Mouse (Mus musculus): ENCODE results near the gene Zbtb37. TPM values are rescaled to one million over a fixed set of nuclear protein-coding genes. Genes with fewer than 3 reads are reported as not detected.

Gene Zbtb37
- total RNA-seq (2021): 10 to 100 TPM; 18.4 to 29.5 TPM

DNA sequence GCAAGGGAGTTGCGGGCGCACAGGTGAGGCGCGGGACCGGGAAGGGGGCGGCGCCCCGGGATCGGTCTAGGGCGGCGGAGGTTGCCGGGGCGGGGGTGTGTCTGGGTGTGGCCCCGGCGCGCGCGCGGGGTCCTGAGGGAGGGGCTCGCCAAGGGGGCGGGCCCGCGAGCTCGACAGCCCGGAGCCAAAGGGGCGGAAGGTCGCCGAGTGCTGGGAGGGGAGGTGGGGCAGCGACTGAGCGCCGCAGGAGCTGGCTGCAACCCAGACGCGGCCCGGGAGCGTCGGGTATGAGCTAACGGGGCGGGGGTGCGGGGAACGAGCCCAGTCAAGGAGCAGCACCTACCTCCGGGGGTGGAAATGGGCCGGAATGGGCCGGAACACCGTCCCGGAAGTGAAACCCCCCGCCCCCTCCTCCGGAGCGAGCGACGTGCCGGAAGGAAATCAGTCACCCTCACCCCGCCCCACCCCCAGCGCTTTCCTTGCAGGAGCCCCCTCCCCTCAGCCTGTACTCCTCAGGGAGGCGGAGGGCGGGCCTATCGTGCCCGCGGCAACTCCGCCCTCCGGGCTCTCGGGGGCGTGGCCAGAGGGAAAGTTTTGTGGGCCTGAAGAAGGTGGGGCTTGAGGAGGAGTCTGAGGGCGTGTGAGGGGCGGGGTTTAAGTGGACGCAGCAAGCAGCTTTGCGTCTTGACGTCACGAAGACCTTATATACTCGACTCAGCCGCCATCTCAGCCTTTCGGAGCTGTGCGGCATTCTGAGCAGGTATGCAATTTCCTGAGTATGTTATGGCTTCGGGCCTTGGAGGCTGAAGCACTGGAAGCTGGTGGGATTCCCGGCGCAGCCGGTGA is at the start of gene Zbtb37:
Zbtb37 (minus strand) TSS at position 415 of the 846 bp plus-strand sequence.
- peak; percentile 99 for DNase-seq (ENCODE audit: extremely low spot score in 1 of 2, low spot score in 2 of 2)
- intact Hi-C loops (cut with DNase I): no loop called here

- no peak for DNase-seq (ENCODE audit: extremely low spot score in 1 of 2, low spot score in 2 of 2)
- intact Hi-C loops (cut with DNase I): no loop called here
Measured at GRCm38 (mm10) chr1:161077243-161077642, 42.6 kb upstream of the Zbtb37 start.

GRCm38 (mm10) chr1:161076238-161076637 is 41.6 kb upstream of the Zbtb37 start:
- DNase-seq (ENCODE audit: extremely low spot score in 1 of 2, low spot score in 2 of 2): no peak
- intact Hi-C loops (cut with DNase I): no loop called here

DNA sequence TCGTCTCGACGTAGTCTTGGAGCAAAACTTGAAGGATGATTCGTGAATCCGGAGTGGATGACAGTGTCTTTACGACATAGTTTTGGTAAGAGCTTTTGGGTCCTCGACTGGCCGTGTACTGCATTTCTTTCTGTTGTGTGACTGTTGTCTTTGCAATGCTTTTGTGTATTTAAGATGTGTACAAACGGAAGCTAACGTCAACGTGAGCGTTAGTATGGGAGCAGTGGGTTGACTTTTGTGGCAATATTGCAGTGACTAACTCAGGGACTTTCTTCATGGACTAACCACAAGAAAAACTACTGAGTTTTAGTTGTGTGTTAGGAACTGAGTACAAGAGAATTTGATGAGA is 36.6 kb upstream of the Zbtb37 start:
- DNase-seq (ENCODE audit: extremely low spot score in 1 of 2, low spot score in 2 of 2): no peak
- intact Hi-C loops (cut with DNase I): no loop called here

DNA sequence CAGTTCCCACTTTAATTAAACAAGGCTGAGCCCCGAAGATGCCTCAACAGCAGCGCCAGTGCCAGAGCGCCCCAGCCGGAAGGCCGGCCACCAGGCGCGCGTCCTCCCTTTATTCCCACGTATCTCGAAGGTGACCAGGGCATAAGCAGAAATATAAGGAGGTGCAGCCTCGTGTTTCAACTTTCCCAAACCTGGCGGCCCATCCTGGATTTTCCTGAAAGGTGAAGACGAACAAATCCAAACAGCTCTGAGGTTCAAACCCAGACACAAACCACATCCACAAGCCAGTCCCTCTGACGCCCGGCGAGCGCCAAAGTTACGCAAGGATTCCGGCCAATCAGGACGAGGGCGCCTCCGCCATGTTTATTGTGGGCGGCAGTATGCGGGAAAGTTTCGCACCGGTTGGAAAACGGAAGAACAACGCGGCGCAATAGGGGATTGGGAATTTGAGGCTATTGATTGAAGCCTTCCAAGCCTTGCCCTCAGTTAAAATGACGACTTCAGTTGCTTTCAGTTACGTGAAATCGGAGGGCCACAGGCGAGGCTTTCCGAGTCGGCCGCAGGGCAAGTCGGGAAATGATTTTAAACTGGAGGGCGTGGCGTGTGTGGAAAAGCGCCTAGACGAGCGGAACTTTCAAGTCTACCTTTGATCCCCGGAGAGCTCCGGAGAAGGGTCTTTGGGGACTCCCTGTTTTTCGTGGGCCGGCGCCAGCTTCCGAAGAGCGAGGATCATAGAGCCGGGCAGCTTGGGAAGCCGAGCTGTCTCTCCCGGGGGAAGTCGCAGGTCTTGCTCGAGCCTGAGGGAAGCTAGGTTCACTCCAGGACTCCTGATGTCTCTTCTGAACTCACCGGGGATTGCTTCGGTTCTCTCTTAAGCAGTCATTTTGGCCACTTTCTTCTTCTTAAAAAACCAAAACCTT is 36.0 kb upstream of the Zbtb37 start, which contains the start of the genes Dars2 and Cenpl:
Dars2 (minus strand) TSS at position 307 of the 920 bp plus-strand sequence.
Cenpl (plus strand) TSS at position 362 of the 920 bp plus-strand sequence.
- peak; percentile 96 to 98 for DNase-seq (ENCODE audit: extremely low spot score in 1 of 2, low spot score in 2 of 2)
- intact Hi-C loops (cut with DNase I): no loop called here

- intact Hi-C loops (cut with DNase I): no loop called here
- DNase-seq (ENCODE audit: extremely low spot score in 1 of 2, low spot score in 2 of 2): no peak
Measured at GRCm38 (mm10) chr1:161063351-161063750, 28.7 kb upstream of the Zbtb37 start.

- DNase-seq (ENCODE audit: extremely low spot score in 1 of 2, low spot score in 2 of 2): no peak
- intact Hi-C loops (cut with DNase I): no loop called here
Measured at GRCm38 (mm10) chr1:161057164-161057563, 22.5 kb upstream of the Zbtb37 start.

- intact Hi-C loops (cut with DNase I): no loop called here
- no peak for DNase-seq (ENCODE audit: extremely low spot score in 1 of 2, low spot score in 2 of 2)
Measured at GRCm38 (mm10) chr1:161046972-161047371, 12.3 kb upstream of the Zbtb37 start.

GRCm38 (mm10) chr1:161041261-161042020 is 6.8 kb upstream of the Zbtb37 start:
- DNase-seq (ENCODE audit: extremely low spot score in 1 of 2, low spot score in 2 of 2): no peak
- intact Hi-C loops (cut with DNase I): no loop called here

DNA sequence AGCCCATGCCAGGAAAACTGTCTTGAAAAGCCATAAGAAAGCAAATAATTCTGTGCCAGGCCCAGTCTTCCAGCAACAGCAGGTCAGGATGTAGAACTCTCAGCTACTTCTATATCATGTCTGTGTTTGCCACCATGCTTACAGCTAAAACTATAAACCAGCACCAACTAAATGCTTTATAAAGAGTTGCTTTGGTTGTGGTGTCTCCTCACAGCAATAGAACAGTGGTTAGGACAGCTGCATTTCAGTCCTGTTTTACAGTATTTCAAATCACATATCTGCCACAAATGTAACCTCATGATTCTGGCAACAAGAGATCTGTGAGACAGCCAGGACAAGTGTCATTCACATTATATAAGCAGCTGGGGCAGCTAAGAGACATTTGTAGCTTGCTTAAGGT is 6.2 kb upstream of the Zbtb37 start:
- DNase-seq (ENCODE audit: extremely low spot score in 1 of 2, low spot score in 2 of 2): no peak

GRCm38 (mm10) chr1:161040426-161040770 is 5.7 kb upstream of the Zbtb37 start:
- intact Hi-C loops (cut with DNase I): no loop called here
- DNase-seq (ENCODE audit: extremely low spot score in 1 of 2, low spot score in 2 of 2): no peak

More for the DNA sequence above, 6.2 kb upstream of the Zbtb37 start:
- intact Hi-C loops (cut with DNase I): no loop called here

DNA sequence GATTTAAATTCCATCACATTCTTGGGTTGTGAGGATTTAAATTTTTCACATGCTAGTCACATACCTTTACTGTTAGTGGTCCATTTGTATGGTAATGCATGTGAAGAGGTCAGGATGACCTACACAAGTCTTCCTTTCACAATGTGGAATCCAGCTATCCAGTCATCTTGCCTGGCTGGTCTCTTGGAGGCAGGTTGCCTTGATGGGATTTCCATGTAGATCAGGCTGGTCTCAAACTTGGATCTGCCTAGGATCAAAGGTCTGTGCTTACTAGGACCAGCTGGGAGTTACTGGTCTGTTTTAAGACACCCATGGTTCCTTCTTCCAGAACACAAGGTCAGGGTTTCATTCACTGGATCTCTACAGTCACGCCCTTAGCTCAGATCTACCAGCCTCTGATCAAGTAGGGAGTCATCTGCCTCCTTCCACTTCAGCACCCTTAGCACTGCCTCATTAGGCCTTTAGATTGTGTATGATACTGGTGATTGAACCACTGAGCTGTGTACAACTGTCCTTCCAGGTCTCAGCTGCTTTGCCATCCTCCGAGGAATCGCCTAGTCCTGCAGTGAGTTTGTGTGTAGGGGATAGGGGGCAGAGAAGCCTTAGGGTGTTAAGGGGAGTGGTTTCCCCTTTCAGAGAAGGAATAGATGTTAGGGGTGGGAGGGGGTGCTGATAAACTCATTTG is 5.2 kb upstream of the Zbtb37 start:
- intact Hi-C loops (cut with DNase I): no loop called here

DNA sequence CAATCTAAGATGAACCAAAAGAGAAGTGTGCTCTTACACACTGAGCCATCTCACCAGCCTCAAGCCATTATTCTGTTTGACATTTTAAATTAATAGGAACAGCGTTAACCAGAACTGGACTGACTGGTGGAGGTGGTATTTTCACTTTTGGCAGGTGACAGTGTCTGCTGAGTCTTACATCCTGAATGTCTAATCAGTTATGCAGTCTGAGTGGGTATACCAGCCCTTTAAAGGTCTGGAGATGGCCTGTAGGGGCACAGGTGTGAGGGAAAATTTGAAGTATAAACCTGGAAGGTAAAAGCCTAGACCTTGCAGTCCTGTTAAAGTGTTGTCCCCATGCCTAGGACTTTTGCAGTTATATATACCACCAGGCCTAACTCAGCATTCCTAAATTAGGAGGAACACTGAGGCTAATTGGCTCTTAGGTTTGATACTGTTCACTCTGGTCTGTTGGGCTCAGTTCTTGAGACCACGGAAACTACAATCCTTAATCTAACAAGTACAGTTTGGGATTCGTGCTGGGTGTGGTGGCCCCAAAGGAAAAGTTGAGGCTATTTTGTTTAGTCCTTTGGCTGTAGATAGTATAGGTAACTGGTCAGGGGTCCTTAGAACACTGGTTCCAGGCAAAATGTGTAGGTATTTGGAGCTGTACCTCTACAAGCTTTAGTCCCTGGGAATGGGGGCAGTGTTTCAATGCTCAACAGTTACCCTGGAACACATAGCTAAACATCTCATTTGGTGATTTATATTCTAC is 4.5 kb upstream of the Zbtb37 start:
- intact Hi-C loops (cut with DNase I): no loop called here

More for the DNA sequence above, 5.2 kb upstream of the Zbtb37 start:
- no peak for DNase-seq (ENCODE audit: extremely low spot score in 1 of 2, low spot score in 2 of 2)

DNA sequence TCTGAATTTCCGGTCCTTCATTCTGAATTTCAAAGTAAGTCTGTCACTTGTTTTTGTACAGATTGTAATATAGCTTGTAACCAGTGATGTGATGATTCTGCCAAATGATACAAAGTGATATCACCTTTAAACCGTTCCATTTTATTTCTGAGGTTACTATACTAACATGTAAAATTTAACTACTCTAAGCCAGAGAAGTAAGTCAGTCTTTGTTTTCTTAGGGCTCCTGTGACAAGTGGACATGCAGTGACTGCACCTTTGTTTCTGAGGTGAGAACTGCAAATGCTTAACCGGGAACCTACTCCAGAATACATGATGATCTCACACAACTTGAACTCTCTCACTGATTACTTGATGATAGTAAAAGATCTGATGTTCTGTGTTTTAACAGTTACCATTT is 3.4 kb upstream of the Zbtb37 start:
- intact Hi-C loops (cut with DNase I): no loop called here
- DNase-seq (ENCODE audit: extremely low spot score in 1 of 2, low spot score in 2 of 2): no peak

More for the DNA sequence above, 4.5 kb upstream of the Zbtb37 start:
- DNase-seq (ENCODE audit: extremely low spot score in 1 of 2, low spot score in 2 of 2): no peak

GRCm38 (mm10) chr1:161037599-161037998 is 3.0 kb upstream of the Zbtb37 start:
- intact Hi-C loops (cut with DNase I): no loop called here

GRCm38 (mm10) chr1:161037026-161037425 is 2.4 kb upstream of the Zbtb37 start:
- intact Hi-C loops (cut with DNase I): no loop called here
- no peak for DNase-seq (ENCODE audit: extremely low spot score in 1 of 2, low spot score in 2 of 2)

More at GRCm38 (mm10) chr1:161037599-161037998, 3.0 kb upstream of the Zbtb37 start:
- DNase-seq (ENCODE audit: extremely low spot score in 1 of 2, low spot score in 2 of 2): no peak

DNA sequence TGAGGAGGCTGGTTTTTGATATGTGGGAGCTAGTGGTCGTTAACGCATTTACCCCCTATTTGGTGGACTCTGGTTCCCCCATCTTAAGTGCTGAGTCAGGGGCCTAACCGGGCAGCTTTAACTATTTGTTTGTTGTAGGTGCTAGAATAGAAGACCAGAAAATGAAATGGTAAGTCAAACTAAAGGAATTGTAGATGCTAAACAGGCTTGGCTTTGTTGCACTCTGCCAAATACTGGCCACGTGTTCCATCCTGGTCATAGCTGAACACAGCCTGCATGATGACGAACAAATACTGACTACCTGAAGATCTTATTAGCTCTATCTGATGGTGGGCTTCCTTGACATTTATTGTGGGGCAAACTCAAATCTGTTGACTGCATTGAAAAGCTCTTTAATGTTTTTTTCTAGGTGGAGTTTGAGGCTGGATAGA is 1.8 kb upstream of the Zbtb37 start:
- intact Hi-C loops (cut with DNase I): no loop called here
- DNase-seq (ENCODE audit: extremely low spot score in 1 of 2, low spot score in 2 of 2): no peak
